Mouse (Mus musculus): Measurements from ENCODE around the gene Tmem8. TPM values are rescaled to one million over a fixed set of nuclear protein-coding genes. Genes with fewer than 3 reads are reported as not detected.
"Not testable (repeated sequence)": the region's sequence is repeated elsewhere in the genome, so short reads cannot be mapped to it uniquely, and the experiment has no call there.

The Tmem8 gene
- polyA plus RNA-seq, 1 experiment from 2014 or later, result 1.6 TPM

- Histone ChIP-seq H3K4me1 (peaks cover 29% of the 10 kb centered on the region), H3K36me3 (peaks cover 28% of the 10 kb centered on the region), H3K4me3 (peak overlapping the region; percentile 83), H3K9me3 (replicated peaks) (no peaks in the 10 kb centered on the region), H3K27ac (replicated peaks) (peak overlapping the region; percentile 96), H3K27me3 (ENCODE audit: low read depth, poor library complexity, severe bottlenecking) (no peaks in the 10 kb centered on the region)
- WGBS, result 28% methylated on average over 9 of the region's 9 CpGs
- DNase-seq (ENCODE audit: low spot score), result no peak
Observed at GRCm38 (mm10) chr17:26094531-26095110, 18.5 kb upstream of the Tmem8 start.

- H3K4me3 ChIP-seq, result peak within 1 kb of the TSS; percentile 83
- peaks cover 23% of the 10 kb centered on the region for H3K4me1 ChIP-seq
- no peaks in the 10 kb centered on the region for H3K9me3 ChIP-seq (replicated peaks)
- 4% methylated on average over 47 of the region's 47 CpGs for WGBS
- H3K27me3 ChIP-seq (ENCODE audit: low read depth, poor library complexity, severe bottlenecking), result no peaks in the 10 kb centered on the region
- DNase-seq (ENCODE audit: low spot score), result peak; percentile 78
- H3K27ac ChIP-seq (replicated peaks), result peak within 1 kb of the TSS; percentile 96
- peaks cover 28% of the 10 kb centered on the region for H3K36me3 ChIP-seq
Observed at GRCm38 (mm10) chr17:26095121-26095740, 17.9 kb upstream of the Tmem8 start, which contains the start of gene Nme4. Nme4 (minus strand) TSS chr17:26095602.

GRCm38 (mm10) chr17:26098461-26098860 is 14.6 kb upstream of the Tmem8 start:
- DNase-seq (ENCODE audit: low spot score), result no peak
- no peak overlapping the region for H3K4me3 ChIP-seq
- 92% methylated on average over 7 of the region's 7 CpGs for WGBS
- no peaks in the 10 kb centered on the region for H3K9me3 ChIP-seq (replicated peaks)
- H3K27ac ChIP-seq (replicated peaks), result no peak overlapping the region
- peaks cover 7% of the 10 kb centered on the region for H3K36me3 ChIP-seq
- H3K27me3 ChIP-seq (ENCODE audit: low read depth, poor library complexity, severe bottlenecking), result no peaks in the 10 kb centered on the region
- peaks cover 31% of the 10 kb centered on the region for H3K4me1 ChIP-seq

- not testable (repeated sequence) for H3K36me3 ChIP-seq; H3K9me3 ChIP-seq (replicated peaks); H3K4me3 ChIP-seq; DNase-seq (ENCODE audit: low spot score); H3K27ac ChIP-seq (replicated peaks); H3K27me3 ChIP-seq (ENCODE audit: low read depth, poor library complexity, severe bottlenecking)
- H3K4me1 ChIP-seq, result peaks cover 23% of the 10 kb centered on the region
- WGBS, result 65% methylated on average over 3 of the region's 3 CpGs
Observed at GRCm38 (mm10) chr17:26099316-26099715, 13.8 kb upstream of the Tmem8 start.

GRCm38 (mm10) chr17:26100166-26100565 is 12.9 kb upstream of the Tmem8 start:
- Histone ChIP-seq H3K27me3 (ENCODE audit: low read depth, poor library complexity, severe bottlenecking) (no peaks in the 10 kb centered on the region), H3K36me3 (no peaks in the 10 kb centered on the region), H3K9me3 (replicated peaks) (no peaks in the 10 kb centered on the region), H3K4me3 (no peak overlapping the region), H3K27ac (replicated peaks) (no peak overlapping the region), H3K4me1 (peaks cover 14% of the 10 kb centered on the region)
- no peak for DNase-seq (ENCODE audit: low spot score)
- 43% methylated on average over 2 of the region's 2 CpGs for WGBS

GRCm38 (mm10) chr17:26101478-26101877 is 11.6 kb upstream of the Tmem8 start:
- 37% methylated on average over 4 of the region's 4 CpGs for WGBS
- 0 out of 2 replicates have a peak overlapping the region, but pooled peaks have one; percentile 30 for H3K27ac ChIP-seq (replicated peaks)

GRCm38 (mm10) chr17:26105619-26106018 is 7.5 kb upstream of the Tmem8 start:
- DNase-seq (ENCODE audit: low spot score), result no peak
- Histone ChIP-seq H3K4me3 (no peak overlapping the region), H3K9me3 (replicated peaks) (no peaks in the 10 kb centered on the region), H3K36me3 (no peaks in the 10 kb centered on the region), H3K4me1 (peaks cover 10% of the 10 kb centered on the region), H3K27me3 (ENCODE audit: low read depth, poor library complexity, severe bottlenecking) (peaks cover 10% of the 10 kb centered on the region), H3K27ac (replicated peaks) (no peak overlapping the region)
- 72% methylated on average over 3 of the region's 4 CpGs for WGBS

More at GRCm38 (mm10) chr17:26101478-26101877, 11.6 kb upstream of the Tmem8 start:
- Histone ChIP-seq H3K27me3 (ENCODE audit: low read depth, poor library complexity, severe bottlenecking) (no peaks in the 10 kb centered on the region), H3K4me1 (peaks cover 9% of the 10 kb centered on the region), H3K36me3 (no peaks in the 10 kb centered on the region), H3K9me3 (replicated peaks) (no peaks in the 10 kb centered on the region), H3K4me3 (no peak overlapping the region)
- DNase-seq (ENCODE audit: low spot score), result peak; percentile 31

GRCm38 (mm10) chr17:26110156-26110555 is 2.9 kb upstream of the Tmem8 start:
- Histone ChIP-seq H3K27ac (replicated peaks) (no peak overlapping the region), H3K27me3 (ENCODE audit: low read depth, poor library complexity, severe bottlenecking) (peaks cover 55% of the 10 kb centered on the region), H3K4me1 (peaks cover 32% of the 10 kb centered on the region), H3K9me3 (replicated peaks) (no peaks in the 10 kb centered on the region), H3K4me3 (no peak overlapping the region), H3K36me3 (no peaks in the 10 kb centered on the region)
- WGBS, result 19% methylated on average over 4 of the region's 4 CpGs
- no peak for DNase-seq (ENCODE audit: low spot score)

- peak overlapping the region; percentile 69 for H3K27ac ChIP-seq (replicated peaks)
- peaks cover 32% of the 10 kb centered on the region for H3K4me1 ChIP-seq
- H3K36me3 ChIP-seq, result no peaks in the 10 kb centered on the region
- no peaks in the 10 kb centered on the region for H3K9me3 ChIP-seq (replicated peaks)
- no peak for DNase-seq (ENCODE audit: low spot score)
- H3K27me3 ChIP-seq (ENCODE audit: low read depth, poor library complexity, severe bottlenecking), result peaks cover 64% of the 10 kb centered on the region
- WGBS, result 0% methylated on average over 4 of the region's 4 CpGs
- 0 out of 2 replicates have a peak overlapping the region, but pooled peaks have one; percentile 0 for H3K4me3 ChIP-seq
Observed at GRCm38 (mm10) chr17:26111024-26111423, 2.1 kb upstream of the Tmem8 start.

- H3K9me3 ChIP-seq (replicated peaks), result no peaks in the 10 kb centered on the region
- H3K4me1 ChIP-seq, result peaks cover 32% of the 10 kb centered on the region
- DNase-seq (ENCODE audit: low spot score), result no peak
- no peak overlapping the region for H3K4me3 ChIP-seq
- H3K27me3 ChIP-seq (ENCODE audit: low read depth, poor library complexity, severe bottlenecking), result peaks cover 71% of the 10 kb centered on the region
- no peaks in the 10 kb centered on the region for H3K36me3 ChIP-seq
- WGBS, result 22% methylated on average over 4 of the region's 4 CpGs
- H3K27ac ChIP-seq (replicated peaks), result no peak overlapping the region
Observed at GRCm38 (mm10) chr17:26111722-26112121, 1.4 kb upstream of the Tmem8 start.

GRCm38 (mm10) chr17:26112751-26113150 is 348 bp upstream of the Tmem8 start:
- Histone ChIP-seq H3K4me3 (peak overlapping the region; percentile 85), H3K4me1 (peaks cover 32% of the 10 kb centered on the region), H3K27ac (replicated peaks) (peak overlapping the region; percentile 83; the same call in 1 of the 2 replicates), H3K27me3 (ENCODE audit: low read depth, poor library complexity, severe bottlenecking) (peaks cover 81% of the 10 kb centered on the region), H3K36me3 (no peaks in the 10 kb centered on the region), H3K9me3 (replicated peaks) (no peaks in the 10 kb centered on the region)
- no peak for DNase-seq (ENCODE audit: low spot score)
- 19% methylated on average over 14 of the region's 14 CpGs for WGBS

- Histone ChIP-seq H3K27me3 (ENCODE audit: low read depth, poor library complexity, severe bottlenecking) (peaks cover 93% of the 10 kb centered on the region), H3K27ac (replicated peaks) (no peak overlapping the region), H3K9me3 (replicated peaks) (no peaks in the 10 kb centered on the region), H3K36me3 (no peaks in the 10 kb centered on the region), H3K4me3 (peak overlapping the region; percentile 85), H3K4me1 (peaks cover 32% of the 10 kb centered on the region)
- WGBS, result 9% methylated on average over 8 of the region's 8 CpGs
- DNase-seq (ENCODE audit: low spot score), result no peak
Observed at GRCm38 (mm10) chr17:26114061-26114460, 962 bp downstream of the Tmem8 start.

- not testable (repeated sequence) for H3K27ac ChIP-seq (replicated peaks); DNase-seq (ENCODE audit: low spot score); H3K4me3 ChIP-seq; H3K36me3 ChIP-seq; H3K9me3 ChIP-seq (replicated peaks)
- peaks cover 96% of the 10 kb centered on the region for H3K27me3 ChIP-seq (ENCODE audit: low read depth, poor library complexity, severe bottlenecking)
- H3K4me1 ChIP-seq, result peaks cover 32% of the 10 kb centered on the region
- 67% methylated on average over 7 of the region's 7 CpGs for WGBS
Observed at GRCm38 (mm10) chr17:26114461-26114860, 1.4 kb downstream of the Tmem8 start.

Measured in midbrain, embryonic 10.5 days (tissue).